Comparison of ENCODE assay signal across 9 mouse cellular contexts in the genomic region with DNA sequence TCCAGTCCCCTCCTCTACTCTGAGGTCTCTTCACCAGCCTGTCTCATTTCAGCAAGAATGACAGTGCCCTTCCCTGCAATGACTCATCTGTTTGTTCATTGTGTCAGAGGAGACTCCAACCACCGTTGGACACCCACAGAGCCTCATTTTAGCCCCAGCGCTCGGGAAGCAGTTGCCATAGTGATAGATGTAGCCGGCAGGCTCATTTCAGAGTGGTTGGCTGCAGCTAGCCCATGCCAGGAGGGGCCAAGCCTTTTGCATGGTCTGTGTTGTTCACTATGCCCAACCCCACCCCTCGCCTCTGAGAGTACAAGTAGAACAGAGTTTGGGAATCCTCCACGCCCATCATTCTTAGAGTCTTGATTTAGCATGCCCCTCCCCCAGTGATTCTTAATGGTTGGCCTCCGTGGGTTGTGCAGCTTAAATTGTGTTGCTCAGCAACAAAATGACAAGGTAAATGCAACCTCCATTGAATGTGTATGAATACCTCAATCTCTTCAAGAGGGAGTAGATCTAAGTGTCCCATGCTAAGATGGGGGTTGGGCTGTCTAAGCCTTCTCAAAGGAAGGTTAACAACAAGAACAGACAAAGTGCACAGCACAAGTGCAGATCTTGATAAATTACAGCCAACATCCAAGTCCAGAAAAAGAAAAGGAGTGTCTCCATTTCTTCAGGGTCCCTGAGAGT. TPM values are rescaled to one million over a fixed set of nuclear protein-coding genes. Genes with fewer than 3 reads are reported as not detected.
A peak's percentile ranks its signal among the peaks of the same experiment; 100 is the strongest.
DNase-seq lines count a peak whose midpoint lies in the region; ATAC-seq lines count a peak whose summit lies in the region.
"Had no signal": no experiment of that assay in that cellular context is flagged by ENCODE, and none has a peak within 500 bp of the region (broad histone marks: within the 10 kb centered on the region; RNA-seq: fewer than 3 reads in every experiment).

No protein-coding gene starts in this region.

- DNase-seq in adrenal gland, adult 2 months: peak; percentile 76
- peak; percentile 74 for DNase-seq in forebrain, embryonic 10.5 days (ENCODE audit: extremely low spot score, low spot score)
- DNase-seq in layer of hippocampus, adult 9-11 months: peak; percentile 79
- no peak for DNase-seq in kidney, adult 18-20 months
- DNase-seq in thymus, postnatal 0 days (ENCODE audit: low spot score): no peak

- H3K4me1 ChIP-seq in forebrain, embryonic 10.5 days: peaks cover 42% of the 10 kb centered on the region
- peaks cover 13% of the 10 kb centered on the region for H3K4me1 ChIP-seq in midbrain, embryonic 16.5 days (ENCODE audit: control insufficient read depth, insufficient read depth, low read length)

- H3K4me2 ChIP-seq in midbrain, embryonic 16.5 days (ENCODE audit: low read length): peak overlapping the region; percentile 21
- H3K4me2 ChIP-seq: embryonic facial prominence, embryonic 15.5 days had no signal

- peak overlapping the region; percentile 84 for H3K27ac ChIP-seq in forebrain, embryonic 10.5 days
- H3K27ac ChIP-seq in midbrain, embryonic 16.5 days (ENCODE audit: low read length): peak overlapping the region; percentile 45; the same call in 1 of the 2 replicates
- H3K27ac ChIP-seq: embryonic facial prominence, embryonic 15.5 days; liver, embryonic 14.5 days had no signal

- no peaks in the 10 kb centered on the region for H3K9me3 ChIP-seq in forebrain, embryonic 10.5 days
- no peaks in the 10 kb centered on the region for H3K9me3 ChIP-seq in midbrain, embryonic 16.5 days (replicated peaks; ENCODE audit: control insufficient read depth, low read length, poor library complexity, severe bottlenecking)
- H3K9me3 ChIP-seq: embryonic facial prominence, embryonic 15.5 days had no signal

- no peaks in the 10 kb centered on the region for H3K36me3 ChIP-seq in forebrain, embryonic 10.5 days (replicated peaks)
- no peaks in the 10 kb centered on the region for H3K36me3 ChIP-seq in midbrain, embryonic 16.5 days (ENCODE audit: control insufficient read depth, insufficient read depth, low read length)
- H3K36me3 ChIP-seq: embryonic facial prominence, embryonic 15.5 days had no signal

- H3K4me3 ChIP-seq in forebrain, embryonic 10.5 days: peak overlapping the region; percentile 28
- H3K4me3 ChIP-seq in midbrain, embryonic 16.5 days (ENCODE audit: low read depth, low read length): no peak overlapping the region
- H3K4me3 ChIP-seq: embryonic facial prominence, embryonic 15.5 days had no signal

- H3K9ac ChIP-seq in midbrain, embryonic 16.5 days (ENCODE audit: low read depth, low read length): no peak overlapping the region
- H3K9ac ChIP-seq: embryonic facial prominence, embryonic 15.5 days; liver, embryonic 14.5 days had no signal

- 9% methylated on average over 7 of the region's 7 CpGs for WGBS in forebrain, embryonic 10.5 days
- 1% methylated on average over 7 of the region's 7 CpGs for WGBS in midbrain, embryonic 16.5 days

- ATAC-seq in midbrain, embryonic 16.5 days: peak; percentile 75
- ATAC-seq in inflammation-experienced regulatory T-cells, adult 6 months: no peak

- H3K27me3 ChIP-seq in forebrain, embryonic 10.5 days (ENCODE audit: poor library complexity, severe bottlenecking): no peaks in the 10 kb centered on the region
- no peaks in the 10 kb centered on the region for H3K27me3 ChIP-seq in midbrain, embryonic 16.5 days (ENCODE audit: control insufficient read depth, insufficient read depth, low read depth, low read length)
- H3K27me3 ChIP-seq: embryonic facial prominence, embryonic 15.5 days had no signal

RNA-seq across cellular contexts. Expression of a gene that starts 5.3 kb away (rescaled TPM):
- 100 to 1,000 TPM; 115 to 125 TPM for total RNA-seq in adrenal gland, adult 2 months (2021)
- 12.0 and 16.3 TPM in 2 replicates for polyA plus RNA-seq in adrenal gland, adult 2 months (2012; rRNA removed)
- 44.0 and 44.9 TPM in 2 replicates for polyA plus RNA-seq in forebrain, embryonic 10.5 days (2016; fragmentation: Nextera tagmentation; extraction: Ambion mirVana)
- polyA plus RNA-seq in midbrain, embryonic 16.5 days (2015; fragmentation: Nextera tagmentation; extraction: Ambion mirVana): 99.8 and 106 TPM in 2 replicates
- polyA plus RNA-seq in inflammation-experienced regulatory T-cells, adult 6 months (2017; shearing (Covaris generic)): 10 to 100 TPM; 21.4 to 25.1 (median 22.7) TPM
- 19.6 and 20.7 TPM in 2 replicates for polyA plus RNA-seq in thymus, postnatal 0 days (2015; fragmentation: Nextera tagmentation; extraction: Ambion mirVana)

RNA-seq across cellular contexts. Expression of a gene that starts 29.0 kb away (rescaled TPM):
- total RNA-seq in adrenal gland, adult 2 months (2021): 100 to 1,000 TPM; 159 to 177 TPM
- polyA plus RNA-seq in adrenal gland, adult 2 months (2012; rRNA removed): 113 and 193 TPM in 2 replicates
- polyA plus RNA-seq in forebrain, embryonic 10.5 days (2016; fragmentation: Nextera tagmentation; extraction: Ambion mirVana): 1.9 and 2.1 TPM in 2 replicates
- 8.7 and 12.8 TPM in 2 replicates for polyA plus RNA-seq in midbrain, embryonic 16.5 days (2015; fragmentation: Nextera tagmentation; extraction: Ambion mirVana)
- polyA plus RNA-seq in inflammation-experienced regulatory T-cells, adult 6 months (2017; shearing (Covaris generic)): not detected
- 2.8 and 3.0 TPM in 2 replicates for polyA plus RNA-seq in thymus, postnatal 0 days (2015; fragmentation: Nextera tagmentation; extraction: Ambion mirVana)

Comparison
In these comparisons a context has a peak if more than half of its experiments do, and no peak if none do; other contexts are left out.
1. DNase-seq: peak in adrenal gland, adult 2 months (single experiment), forebrain, embryonic 10.5 days (single experiment) and layer of hippocampus, adult 9-11 months (single experiment); none in kidney, adult 18-20 months (single experiment) and thymus, postnatal 0 days (single experiment).